Mouse (Mus musculus) embryonic fibroblast, embryonic 13.5 days (primary cell): ENCODE data around the gene Aplp2.

Source experiments
- CTCF ChIP-seq: IDR thresholded peaks from 2 replicates; pipeline ENCODE4 v1.5.1; 2011; ENCODE audit warnings: mild to moderate bottlenecking, control low read depth, low read length, moderate library complexity, borderline replicate concordance; ENCODE audit not compliant: insufficient read depth
- POLR2A ChIP-seq: IDR thresholded peaks from 2 replicates; pipeline ENCODE4 v1.6.1; 2011; ENCODE audit warnings: low read depth, mild to moderate bottlenecking, control low read depth, low read length, moderate library complexity

DNA sequence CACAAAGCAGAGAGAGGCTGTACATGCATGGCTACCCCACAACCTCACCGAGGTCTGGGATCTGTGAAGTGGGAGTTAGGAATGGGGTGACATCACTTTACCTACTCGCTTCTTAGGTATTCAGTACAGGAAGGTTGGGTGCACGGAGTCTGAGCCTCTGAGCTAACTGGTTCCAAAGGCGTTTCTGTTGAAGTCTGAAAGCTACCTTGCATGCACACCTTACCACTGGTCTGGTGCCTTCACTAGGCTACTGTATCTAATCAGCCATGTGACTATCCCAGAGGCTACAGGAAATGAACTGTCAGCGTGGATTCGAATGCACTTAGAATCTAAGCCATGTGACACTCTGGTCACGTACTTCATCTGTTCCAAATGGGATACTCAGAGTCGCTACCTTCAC is 55.0 kb downstream of the Aplp2 start:
- TF ChIP-seq CTCF (no peak), POLR2A (no peak)
